Mouse (Mus musculus) c-Kit-positive CD71-positive TER-119-negative erythroid progenitor cells, embryonic 14.5 days (primary cell): ENCODE results near the gene Lmf1.

ENCODE experiments used
- DNase-seq: peaks from one replicate; pipeline ENCODE4 v3.0.0-alpha.2; 2013; ENCODE audit warnings: low read depth

Gene Lmf1

DNA sequence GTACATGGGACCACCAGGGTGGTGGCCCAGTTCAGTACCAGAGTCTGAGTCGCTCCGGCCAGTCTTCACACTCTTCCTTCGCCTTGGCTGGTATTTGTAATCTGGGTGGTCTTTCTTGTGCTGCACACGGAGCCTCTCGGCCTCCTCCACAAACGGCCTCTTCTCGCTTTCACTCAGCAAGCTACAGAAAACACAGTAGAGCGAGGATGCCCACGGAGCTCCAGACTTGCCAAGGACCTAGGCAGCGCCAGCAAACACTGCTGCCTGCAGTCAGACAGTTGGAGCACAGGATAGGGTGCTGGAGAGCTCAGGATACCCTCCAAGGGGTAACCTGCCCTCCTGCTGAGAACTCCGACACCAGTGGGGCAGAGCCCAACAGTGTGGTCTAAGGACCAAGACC, 10.0 kb upstream of the Lmf1 start:
- no peak for DNase-seq

- no peak for DNase-seq
Observed at GRCm38 (mm10) chr17:25569833-25570647, 8.8 kb upstream of the Lmf1 start.

GRCm38 (mm10) chr17:25570648-25571452, 8.0 kb upstream of the Lmf1 start, which contains the start of gene Sox8:
Sox8 (minus strand) TSS chr17:25570686.
- DNase-seq = no peak

- DNase-seq = no peak
Observed at GRCm38 (mm10) chr17:25571453-25571820, 7.4 kb upstream of the Lmf1 start.

DNA sequence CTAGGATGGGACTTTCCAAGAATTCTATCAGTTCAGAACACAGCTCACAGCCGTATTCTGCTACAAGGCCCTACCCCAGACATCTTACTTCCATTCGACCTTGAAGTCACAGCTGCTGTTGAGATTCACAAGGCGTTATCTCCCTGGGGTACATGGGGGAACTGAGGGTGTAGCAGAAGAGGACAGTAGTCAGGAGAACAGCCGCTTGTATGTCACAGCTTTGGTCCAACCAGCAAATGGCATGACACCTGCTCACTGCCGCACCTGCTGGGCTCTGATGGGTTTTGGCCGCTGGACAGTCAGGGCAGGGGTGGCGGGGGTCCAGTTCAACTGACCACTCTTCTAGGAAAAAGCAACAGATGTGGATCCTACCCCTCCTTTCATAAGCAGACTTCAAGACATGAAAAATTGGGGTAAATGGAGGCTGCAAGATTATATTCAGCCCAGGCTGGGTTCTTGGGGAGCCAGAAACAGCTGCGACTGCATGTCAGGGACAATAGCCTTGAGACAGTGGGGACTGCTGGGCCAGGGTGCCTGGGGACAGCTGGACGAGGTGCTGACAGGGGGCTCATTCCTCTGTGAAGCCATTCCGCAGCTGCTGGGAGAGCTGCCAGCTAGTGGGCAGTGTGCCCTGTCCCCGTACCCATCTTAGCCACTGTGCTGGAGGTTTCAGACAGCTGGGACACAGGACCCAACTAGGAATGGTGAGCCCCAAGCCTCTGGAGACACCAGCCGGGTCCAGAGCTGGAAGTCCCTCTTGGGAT, 3.5 kb upstream of the Lmf1 start:
- DNase-seq = no peak

- no peak for DNase-seq
Observed at GRCm38 (mm10) chr17:25576034-25576433, 2.9 kb upstream of the Lmf1 start.

DNA sequence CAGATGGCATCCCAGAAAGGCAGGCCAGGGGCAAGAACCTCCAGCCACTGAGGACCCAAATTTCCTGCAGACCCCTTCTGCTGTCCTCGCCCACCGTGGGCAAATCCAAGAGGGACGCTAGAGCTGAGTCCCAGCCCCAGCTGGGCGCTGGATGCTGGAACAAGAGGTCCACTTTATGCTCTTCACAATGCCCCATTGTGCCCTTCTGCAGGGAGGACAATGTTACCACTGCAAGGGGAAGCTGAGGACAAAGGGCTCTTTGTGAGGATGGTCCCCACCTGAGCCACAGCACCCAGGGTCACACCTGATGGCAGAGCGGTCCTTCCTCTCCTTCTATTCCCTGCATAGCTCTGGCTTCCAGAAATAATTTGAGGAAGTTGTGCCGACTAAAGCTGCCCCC, 1.6 kb upstream of the Lmf1 start:
- no peak for DNase-seq

- DNase-seq = no peak
Observed at GRCm38 (mm10) chr17:25577702-25578101, 1.2 kb upstream of the Lmf1 start.

DNA sequence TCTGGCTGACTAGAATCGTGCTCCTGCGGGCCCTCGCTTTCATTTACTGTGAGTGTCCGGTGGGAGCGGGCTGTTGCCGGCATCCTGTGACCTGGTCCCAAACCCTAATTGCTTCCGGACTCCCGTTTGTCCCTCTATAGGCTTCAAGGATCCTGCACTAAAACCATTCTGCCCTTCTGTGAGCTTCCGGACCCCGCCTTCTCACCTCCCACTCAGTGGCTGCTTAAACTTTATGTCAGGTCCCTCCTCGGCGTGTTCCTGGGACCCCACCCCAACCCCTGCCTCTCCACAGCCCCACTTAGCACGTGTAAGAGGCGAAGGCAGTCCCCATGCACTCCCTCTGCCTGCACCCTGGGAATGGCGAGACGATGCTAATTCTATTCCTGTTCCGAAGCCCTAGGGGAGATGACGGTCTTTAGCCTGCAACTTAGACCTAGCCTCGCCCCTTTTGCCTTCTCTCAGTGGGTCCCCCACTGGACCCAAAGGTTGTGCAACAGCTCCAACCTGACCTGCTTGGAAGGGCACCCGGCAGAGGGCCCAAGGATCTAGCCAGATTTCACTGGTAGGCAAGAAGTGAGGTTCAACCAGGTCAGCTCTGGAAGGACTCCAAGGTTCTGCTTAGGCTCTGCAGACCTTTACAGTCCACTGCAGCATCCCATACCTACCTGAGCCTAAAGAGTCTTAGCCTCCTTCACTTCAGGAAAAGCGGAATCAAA, 605 bp downstream of the Lmf1 start:
- no peak for DNase-seq

DNA sequence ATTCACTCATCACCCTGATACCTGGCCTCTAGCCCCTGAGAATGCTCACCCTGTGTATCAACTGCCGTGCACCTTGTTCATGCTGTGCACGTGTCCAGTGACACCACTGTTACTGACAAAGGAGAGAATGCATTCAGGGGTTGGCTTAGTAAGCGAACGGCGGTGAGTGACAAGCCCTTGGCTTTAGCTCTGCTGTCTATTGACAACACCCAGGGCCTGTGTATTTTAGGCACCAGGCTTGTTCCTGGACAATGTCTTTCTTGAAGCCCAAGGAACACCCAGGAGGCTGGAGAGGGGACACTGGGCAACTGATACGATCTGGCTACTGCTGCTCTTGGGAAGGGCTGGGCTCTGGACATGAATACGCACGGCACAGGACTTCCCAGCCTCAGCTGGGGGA, 3.2 kb downstream of the Lmf1 start:
- no peak for DNase-seq

DNA sequence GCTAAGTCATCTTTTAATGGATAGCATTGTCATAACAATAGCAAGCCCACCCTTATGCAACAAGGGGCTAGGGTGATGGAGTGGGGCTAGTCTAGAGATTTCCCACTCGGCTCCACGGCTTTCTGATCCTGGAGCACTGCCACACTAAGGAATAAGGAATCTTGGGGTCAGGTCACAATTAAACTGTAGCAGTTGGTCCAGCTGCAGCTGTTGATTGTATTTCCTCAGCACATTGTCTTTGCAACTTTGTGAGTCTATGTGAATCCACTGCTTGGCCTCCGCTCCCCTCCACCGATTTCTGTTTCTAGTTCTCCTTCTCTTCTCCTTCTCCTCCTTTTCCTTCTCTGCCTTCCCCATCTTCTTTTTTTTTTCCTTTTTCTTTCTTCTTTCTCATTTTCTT, 4.2 kb downstream of the Lmf1 start:
- DNase-seq = no peak

DNA sequence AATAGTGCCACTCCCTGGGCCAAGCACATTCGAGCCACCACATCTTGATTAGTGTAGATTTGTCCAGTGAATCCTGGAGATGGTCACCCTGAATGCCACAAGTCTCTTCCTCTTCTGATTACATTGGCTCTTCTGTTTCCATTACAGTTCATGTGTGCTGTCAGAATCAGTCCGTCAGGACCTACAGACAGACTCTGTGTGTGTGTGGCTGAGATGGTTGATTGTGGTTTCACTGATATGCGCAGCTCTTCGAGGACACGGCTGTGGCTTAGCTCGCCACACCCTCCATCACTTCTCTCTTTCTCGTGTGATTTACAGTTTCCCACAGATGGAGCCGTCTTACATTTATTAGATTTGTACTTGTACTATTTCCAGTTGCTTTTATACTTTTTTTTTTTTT, 5.0 kb downstream of the Lmf1 start:
- DNase-seq = no peak

DNA sequence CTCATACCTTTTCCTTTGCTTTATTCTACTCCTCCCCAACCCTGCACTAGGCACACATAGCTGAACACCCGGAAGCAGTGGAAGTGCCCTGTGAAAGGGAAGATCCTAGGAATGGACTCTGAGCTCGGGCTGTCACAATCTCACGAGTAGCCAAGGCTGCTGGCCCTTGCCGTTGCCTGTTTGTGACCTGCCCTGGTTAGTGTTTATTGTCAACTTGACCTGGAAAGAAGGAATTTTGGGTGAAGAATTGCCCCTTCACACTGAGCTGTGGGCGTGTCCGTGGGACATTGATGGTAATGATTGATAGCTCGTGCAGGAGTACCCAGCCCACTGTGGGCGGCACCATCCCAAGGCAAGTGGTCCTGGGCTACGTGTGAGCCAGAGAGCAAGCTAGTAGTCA, 5.8 kb downstream of the Lmf1 start:
- no peak for DNase-seq

DNA sequence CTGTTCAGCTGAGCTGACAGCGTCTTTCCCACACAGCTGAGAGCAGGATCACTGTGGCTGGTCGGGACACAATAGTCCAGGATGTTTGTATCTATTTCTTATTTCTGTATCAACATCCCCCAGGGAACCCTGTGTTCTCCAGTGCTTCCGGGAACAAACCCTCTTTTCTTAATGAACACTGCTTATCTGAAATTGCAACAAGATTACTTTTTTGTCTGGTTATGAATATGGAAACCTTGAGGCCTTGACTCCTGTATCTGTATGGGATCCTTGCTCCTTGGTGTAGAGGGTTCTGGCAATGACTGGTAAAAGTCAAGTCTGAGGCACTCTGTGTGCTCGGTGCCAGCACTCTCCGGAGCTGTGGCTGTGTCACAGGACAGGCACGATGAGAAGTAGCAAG, 11.2 kb downstream of the Lmf1 start:
- no peak for DNase-seq

DNA sequence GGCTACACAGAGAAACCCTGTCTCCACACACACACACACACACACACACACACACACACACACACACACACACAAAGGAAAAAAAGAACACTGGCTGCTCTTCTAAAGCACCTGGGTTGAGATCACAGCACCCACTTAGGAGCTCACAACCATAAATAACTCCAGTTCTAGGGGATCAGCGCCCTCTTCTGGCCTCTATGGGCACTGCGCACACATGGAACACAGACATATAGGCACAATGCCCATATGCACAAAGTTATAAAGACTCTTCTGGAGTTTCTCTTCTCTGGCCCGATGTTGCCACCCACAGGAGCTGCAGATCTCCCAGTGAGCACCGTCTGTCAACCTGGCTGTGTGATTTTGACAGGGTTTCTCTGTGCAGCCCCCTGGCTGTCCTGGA, 12.1 kb downstream of the Lmf1 start:
- DNase-seq = no peak

DNA sequence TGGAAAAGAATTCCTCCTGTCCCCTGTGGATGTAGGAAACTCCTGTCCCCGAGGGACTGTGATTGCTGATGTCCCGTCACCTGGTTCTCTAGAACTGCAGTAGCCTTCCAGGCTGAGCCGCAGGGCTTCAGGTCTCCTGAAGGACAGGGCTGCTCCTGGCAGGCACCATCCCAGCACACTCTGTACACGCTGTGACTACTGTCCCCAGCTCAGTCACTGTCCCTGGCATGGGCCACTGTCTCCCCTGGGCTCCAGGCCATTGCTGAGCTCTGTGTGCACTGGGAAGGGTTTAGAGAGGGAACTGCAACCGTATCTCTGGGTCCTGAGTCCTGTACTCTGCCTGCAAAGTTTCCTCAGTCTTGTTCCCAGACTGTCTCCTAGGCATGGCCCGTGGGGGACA, 13.5 kb downstream of the Lmf1 start:
- DNase-seq = no peak

DNA sequence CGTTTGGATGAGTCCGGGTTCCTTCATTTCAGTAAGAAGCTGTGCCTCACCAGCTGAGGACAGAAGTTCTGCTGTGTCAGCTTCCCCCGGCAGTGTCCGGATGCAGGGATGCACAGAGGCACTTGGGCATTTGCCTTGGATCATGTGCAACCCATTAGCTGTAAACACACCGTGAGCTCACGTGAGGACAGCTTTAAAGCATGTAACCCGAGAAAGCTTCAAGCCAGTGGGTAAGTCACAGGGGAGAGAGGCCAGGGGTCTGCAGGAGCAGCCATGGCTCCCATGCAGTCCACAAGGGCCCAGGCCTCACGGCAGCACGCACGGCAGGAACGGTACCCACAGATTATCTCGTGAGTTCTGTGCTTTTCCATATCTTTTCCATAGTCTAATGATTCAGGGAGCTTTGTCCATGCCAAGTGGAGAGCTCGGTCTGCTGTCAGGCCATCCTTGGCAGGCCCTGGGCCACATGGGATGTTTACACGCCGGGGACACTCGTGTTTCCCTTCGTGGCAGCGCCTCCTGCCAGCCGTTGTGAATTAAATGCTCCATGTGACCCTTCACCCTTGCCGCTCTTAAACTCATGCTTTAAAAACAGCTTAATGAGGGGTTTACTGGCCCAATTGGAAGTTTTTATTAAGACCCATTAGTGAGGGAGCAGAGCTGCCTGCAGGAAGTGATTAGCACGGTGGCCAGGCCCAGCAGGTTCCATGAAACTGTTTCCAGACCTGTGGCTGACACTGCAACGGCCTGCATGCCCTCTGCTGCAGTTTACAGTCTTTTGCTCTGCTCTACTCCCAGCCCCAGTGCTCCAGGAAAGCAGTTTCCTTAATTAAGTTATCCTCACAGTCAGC, 14.8 kb downstream of the Lmf1 start:
- DNase-seq = no peak

DNA sequence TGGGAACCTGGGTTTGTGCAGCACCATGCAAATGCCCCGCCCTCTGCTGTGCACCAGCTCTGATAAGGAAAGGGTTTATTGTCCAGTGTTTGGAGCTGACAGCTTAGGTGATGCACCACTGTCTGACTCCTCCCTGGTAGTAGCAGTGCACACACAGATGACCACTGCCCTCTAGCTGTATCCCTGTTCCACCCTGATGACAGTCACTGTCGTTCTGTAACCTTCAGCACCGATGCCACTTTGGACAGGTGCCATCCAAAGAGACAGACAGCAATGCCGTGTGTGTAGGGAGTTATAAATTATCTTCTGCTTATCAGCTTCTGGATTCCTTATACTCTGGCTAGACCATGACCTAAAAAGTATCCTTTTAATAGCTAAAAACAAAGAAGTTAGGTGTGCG, 16.6 kb downstream of the Lmf1 start:
- no peak for DNase-seq

DNA sequence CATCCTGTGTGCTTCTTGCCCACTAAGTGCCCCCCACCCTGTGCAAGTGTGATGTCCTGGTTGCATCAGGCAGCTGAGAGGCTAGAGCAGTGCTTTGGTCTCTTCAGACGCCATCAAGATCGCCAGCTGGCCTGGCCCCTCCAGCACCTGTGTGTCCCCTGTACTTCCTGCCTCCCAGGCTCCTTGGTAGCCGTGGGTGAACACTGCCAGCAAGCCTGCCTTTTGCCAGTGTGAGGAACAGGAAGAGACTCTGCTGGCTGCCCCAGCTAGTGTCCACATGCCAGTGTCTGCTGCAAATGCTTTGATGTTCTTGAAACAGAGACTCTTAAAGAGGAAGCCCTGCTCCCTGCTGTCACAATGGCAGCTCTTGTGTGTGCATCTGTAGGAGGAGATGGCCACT, 18.7 kb downstream of the Lmf1 start:
- DNase-seq = no peak

DNA sequence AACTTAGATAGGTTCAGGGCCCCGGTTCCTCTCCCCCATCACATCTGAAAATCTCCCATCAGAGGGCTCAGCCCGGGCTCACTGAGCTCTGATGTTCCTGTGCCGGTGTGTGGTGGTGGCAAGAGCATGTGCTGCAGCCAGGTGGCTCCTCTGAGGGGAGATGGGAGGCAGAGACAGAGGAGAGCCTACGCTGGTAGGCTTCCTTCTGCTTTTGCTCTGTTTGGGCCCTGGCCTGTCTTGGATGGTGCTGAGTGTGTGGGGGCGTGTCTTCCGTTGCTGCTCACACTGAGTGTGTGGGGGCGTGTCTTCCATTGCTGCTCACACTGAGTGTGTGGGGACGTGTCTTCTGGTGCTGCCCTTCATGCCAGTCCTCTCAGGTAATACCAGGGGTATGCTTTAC, 23.5 kb downstream of the Lmf1 start:
- DNase-seq = no peak

DNA sequence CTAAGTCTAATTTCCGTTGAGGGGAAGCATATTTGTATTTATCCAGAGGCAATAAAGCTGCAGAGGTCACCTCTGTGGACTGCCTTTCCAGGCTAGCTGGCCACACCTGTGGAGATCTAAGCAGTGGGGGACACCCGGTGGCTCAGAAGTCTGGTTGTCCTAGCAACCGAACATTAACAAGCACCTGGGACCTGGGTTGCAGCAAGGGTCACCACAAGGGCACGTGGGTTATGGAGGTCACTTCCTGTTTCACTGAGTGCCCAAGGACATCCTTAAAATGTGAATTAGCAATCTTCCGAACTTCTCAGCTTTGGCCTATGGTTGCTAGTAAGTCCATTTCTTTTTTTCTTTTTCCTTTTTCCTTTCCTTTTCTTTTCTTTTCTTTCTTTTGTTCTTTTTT, 25.3 kb downstream of the Lmf1 start:
- no peak for DNase-seq
